Mouse (Mus musculus) CH12.LX (cell line): ENCODE measurements around the gene Pcbp2. TPM values are rescaled to one million over a fixed set of nuclear protein-coding genes. Genes with fewer than 3 reads are reported as not detected.

Experiments
- DNase-seq: peaks from one replicate; pipeline ENCODE4 v3.0.0-alpha.2; 2013; ENCODE audit errors: extremely low read depth
- H3K27ac ChIP-seq: 2 replicates; pipeline ENCODE4 v1.5.1; 2012; ENCODE audit warnings: low read depth, mild to moderate bottlenecking, control low read depth, moderate library complexity; ENCODE audit not compliant: insufficient read depth
- H3K27me3 ChIP-seq: replicated peaks from 2 replicates; pipeline ENCODE3; 2012; ENCODE audit warnings: inconsistent platforms
- H3K36me3 ChIP-seq, 2 experiments: replicated peaks in 1 of 2; 2 replicates each; pipeline versions ENCODE3 to v1.6.1; 2012; ENCODE audit warnings: inconsistent platforms in 1 of 2, low read length in 1 of 2, mild to moderate bottlenecking in 1 of 2, mixed read lengths in 1 of 2, moderate library complexity in 1 of 2; ENCODE audit not compliant: control insufficient read depth in 1 of 2, insufficient read depth in 1 of 2
- H3K4me1 ChIP-seq, 2 experiments: 2 replicates each; pipeline ENCODE4 v1.6.1; 2012; ENCODE audit warnings: inconsistent platforms in 1 of 2, moderate library complexity in 1 of 2; ENCODE audit not compliant: insufficient read depth in 2 of 2, control insufficient read depth in 1 of 2
- H3K4me2 ChIP-seq: 2 replicates; pipeline ENCODE4 v1.6.1; 2012; ENCODE audit warnings: low read depth, mild to moderate bottlenecking, control low read depth; ENCODE audit not compliant: poor library complexity, insufficient read depth, severe bottlenecking
- H3K4me3 ChIP-seq, 3 experiments: fragments of 150-350 bp in 1 of 3; sonication (generic) in 1 of 3; replicated peaks in 1 of 3; 2 replicates each; pipeline versions ENCODE3 to v1.5.1; 2011 to 2012; ENCODE audit warnings: low read depth in 2 of 3, low read length in 2 of 3, mild to moderate bottlenecking in 2 of 3, moderate library complexity in 2 of 3, control low read depth in 1 of 3, improper control_type of control experiment in 1 of 3, inconsistent platforms in 1 of 3, mixed read lengths in 1 of 3; ENCODE audit not compliant: poor library complexity in 1 of 3
- H3K79me2 ChIP-seq: replicated peaks from 2 replicates; pipeline ENCODE4 v1.6.1; 2012; ENCODE audit warnings: mild to moderate bottlenecking, moderate library complexity; ENCODE audit not compliant: control insufficient read depth, poor library complexity, insufficient read depth, severe bottlenecking; ENCODE audit errors: extremely low read depth
- H3K9ac ChIP-seq: 2 replicates; pipeline ENCODE4 v1.6.1; 2012; ENCODE audit warnings: low read depth, mild to moderate bottlenecking, control low read depth, moderate library complexity; ENCODE audit not compliant: insufficient read depth
- H3K9me3 ChIP-seq: replicated peaks from 2 replicates; pipeline ENCODE3; 2012; ENCODE audit warnings: low read length, inconsistent platforms, mixed read lengths
- CTCF ChIP-seq, 2 experiments: IDR thresholded peaks in 1 of 2; conservative IDR thresholded peaks in 1 of 2; 2 replicates each; pipeline ENCODE4 v1.5.1; 2011 to 2012; ENCODE audit warnings: low read depth in 2 of 2, low read length in 2 of 2, improper control_type of control experiment in 1 of 2, inconsistent platforms in 1 of 2, mild to moderate bottlenecking in 1 of 2, moderate library complexity in 1 of 2
- GABPA ChIP-seq: IDR thresholded peaks from 2 replicates; pipeline ENCODE4 v1.6.1; 2012; ENCODE audit warnings: low read depth, low read length, improper control_type of control experiment, inconsistent platforms; ENCODE audit not compliant: insufficient replicate concordance
- KAT2A ChIP-seq: IDR thresholded peaks from 2 replicates; pipeline ENCODE4 v1.6.1; 2012; ENCODE audit warnings: low read length, improper control_type of control experiment, inconsistent platforms; ENCODE audit not compliant: insufficient replicate concordance
- MAFK ChIP-seq: IDR thresholded peaks from 2 replicates; pipeline ENCODE4 v1.6.1; 2011; ENCODE audit warnings: low read length, improper control_type of control experiment; ENCODE audit not compliant: insufficient replicate concordance
- MAX ChIP-seq: IDR thresholded peaks from 2 replicates; pipeline ENCODE4 v1.6.1; 2011; ENCODE audit warnings: low read length, improper control_type of control experiment
- MAZ ChIP-seq: IDR thresholded peaks from 2 replicates; pipeline ENCODE4 v1.6.1; 2012; ENCODE audit warnings: low read depth, mild to moderate bottlenecking, inconsistent platforms, low read length, improper control_type of control experiment, moderate library complexity
- MEF2A ChIP-seq: IDR thresholded peaks from 2 replicates; pipeline ENCODE4 v1.6.1; 2014; ENCODE audit warnings: low read depth, mild to moderate bottlenecking, inconsistent platforms, low read length, improper control_type of control experiment, borderline replicate concordance
- MXI1 ChIP-seq: IDR thresholded peaks from 2 replicates; pipeline ENCODE4 v1.6.1; 2011; ENCODE audit warnings: mild to moderate bottlenecking, low read depth, low read length, improper control_type of control experiment
- POLR2A ChIP-seq: IDR thresholded peaks from 2 replicates; pipeline ENCODE4 v1.6.1; 2011; ENCODE audit warnings: low read depth, mild to moderate bottlenecking, improper control_type of control experiment, low read length
- SIN3A ChIP-seq: IDR thresholded peaks from 2 replicates; pipeline ENCODE4 v1.6.1; 2012; ENCODE audit warnings: low read length, improper control_type of control experiment, inconsistent platforms
- TCF12 ChIP-seq: IDR thresholded peaks from 2 replicates; pipeline ENCODE4 v1.6.1; 2014; ENCODE audit warnings: low read depth, mild to moderate bottlenecking, inconsistent platforms, low read length, improper control_type of control experiment
- UBTF ChIP-seq: IDR thresholded peaks from 2 replicates; pipeline ENCODE4 v1.6.1; 2012; ENCODE audit warnings: low read depth, mild to moderate bottlenecking, inconsistent platforms, low read length, improper control_type of control experiment, moderate library complexity
- ZKSCAN1 ChIP-seq: IDR thresholded peaks from 2 replicates; pipeline ENCODE4 v1.6.1; 2012; ENCODE audit warnings: low read depth, inconsistent platforms, low read length, improper control_type of control experiment, borderline replicate concordance
- ZNF384 ChIP-seq: IDR thresholded peaks from 2 replicates; pipeline ENCODE4 v1.6.1; 2012; ENCODE audit warnings: low read depth, low read length, improper control_type of control experiment, inconsistent platforms
- dilution Hi-C: fragments of 300-500 bp; cut with MboI; formaldehyde crosslinking; loops from 2 replicates; pipeline ENCODE4 v1.14.3; 2020; ENCODE audit warnings: low sequenced_read_pairs; ENCODE audit not compliant: extremely low pct_unique_long_range_greater_than_20kb, extremely low pct_ligation_motif_present
- in situ Hi-C: fragments of 300-500 bp; cut with MboI; formaldehyde crosslinking; loops from 3 replicates; pipeline ENCODE4 v1.14.3; 2019; ENCODE audit warnings: low sequenced_read_pairs, low pct_ligation_motif_present, low pct_unique_long_range_greater_than_20kb, mixed read lengths
- polyA plus RNA-seq: library from polyadenylated mRNA; unstranded; fragments of >175 nt; gene quantifications from 2 replicates; pipeline ENCODE4 v1.2.1, GENCODE M21; 2012; ENCODE audit warnings: low read depth; ENCODE audit not compliant: insufficient read length
- total RNA-seq, 2 experiments: library from RNA; depleted of rRNA; stranded (reverse); fragments of 300-350 nt in 1 of 2; fragments of >200 nt in 1 of 2; gene quantifications; 2 replicates each; pipeline ENCODE4 v1.2.3; 2012 to 2014

Gene Pcbp2
- total and polyA plus RNA-seq, 3 experiments = 281 to 1,545 (median 379) TPM

- H3K4me3 ChIP-seq = no peak overlapping the region
- H3K27ac ChIP-seq = no peak overlapping the region
- dilution Hi-C loops (no loop called here), in situ Hi-C loops (loop anchor here (5.0 kb wide), 1 partner anchor 48 kb away; no protein-coding TSS in a partner anchor)
- H3K27me3 ChIP-seq = peaks cover 3% of the 10 kb centered on the region
- H3K4me1 ChIP-seq = peaks cover 18 to 57% of the 10 kb centered on the region in 2 experiments
- H3K79me2 ChIP-seq = peaks cover 6% of the 10 kb centered on the region
- H3K9me3 ChIP-seq = no peaks in the 10 kb centered on the region
- no peak for DNase-seq
- TF ChIP-seq KAT2A = no peak
- no peak for TF ChIP-seq MAZ
- TF ChIP-seq ZNF384 = no peak
- no peak for TF ChIP-seq ZKSCAN1
- no peak for TF ChIP-seq MEF2A
- no peak for TF ChIP-seq MXI1
- H3K9ac ChIP-seq = no peak overlapping the region
- H3K36me3 ChIP-seq = peaks cover 1 to 7% of the 10 kb centered on the region in 2 experiments
- H3K4me2 ChIP-seq = peak overlapping the region; percentile 71; the same call in 1 of the 2 replicates
Observed at GRCm38 (mm10) chr15:102515791-102516190, 45.5 kb downstream of the Pcbp2 start.

- Histone ChIP-seq H3K27me3 (peaks cover 3% of the 10 kb centered on the region), H3K4me1 (peaks cover 16 to 54% of the 10 kb centered on the region in 2 experiments), H3K79me2 (peaks cover 6% of the 10 kb centered on the region), H3K27ac (no peak overlapping the region), H3K4me2 (peak overlapping the region; percentile 71), H3K9me3 (no peaks in the 10 kb centered on the region), H3K9ac (peak overlapping the region; percentile 58), H3K36me3 (peaks cover 6 to 12% of the 10 kb centered on the region in 2 experiments), H3K4me3 (peak overlapping the region; percentile 61 to 75 (median 64))
- TF ChIP-seq MAX (0 out of 2 replicates have a peak, but pooled peaks have one; percentile 25), GABPA (no peak)
- DNase-seq = no peak
- dilution Hi-C loops = no loop called here
- in situ Hi-C loops = loop anchor here (5.0 kb wide), 1 partner anchor 49 kb away; no protein-coding TSS in a partner anchor
Observed at GRCm38 (mm10) chr15:102516293-102516692, 46.0 kb downstream of the Pcbp2 start.

- in situ Hi-C loops = loop anchor here (5.0 kb wide), 1 partner anchor 50 kb away; no protein-coding TSS in a partner anchor
- Histone ChIP-seq H3K79me2 (peaks cover 6% of the 10 kb centered on the region), H3K4me3 (peak within 1 kb of the TSS; percentile 61 to 75 (median 64)), H3K9me3 (no peaks in the 10 kb centered on the region), H3K4me2 (peak within 1 kb of the TSS; percentile 71), H3K27me3 (peaks cover 3% of the 10 kb centered on the region), H3K36me3 (peaks cover 10 to 18% of the 10 kb centered on the region in 2 experiments), H3K27ac (0 out of 2 replicates have a peak within 1 kb of the TSS, but pooled peaks have one; percentile 11), H3K4me1 (peaks cover 11 to 48% of the 10 kb centered on the region in 2 experiments), H3K9ac (peak within 1 kb of the TSS; percentile 58)
- dilution Hi-C loops = no loop called here
- TF ChIP-seq MXI1 (0 out of 2 replicates have a peak, but pooled peaks have one; percentile 19), MAZ (0 out of 2 replicates have a peak, but pooled peaks have one; percentile 48), MAFK (no peak), SIN3A (no peak; the same call in 1 of the 2 replicates), UBTF (0 out of 2 replicates have a peak, but pooled peaks have one; percentile 73), TCF12 (0 out of 2 replicates have a peak, but pooled peaks have one; percentile 3), POLR2A (peak; percentile 33; the same call in 1 of the 2 replicates), CTCF (conservative IDR thresholded peaks at IDR 0.05 in 1 of 2, IDR thresholded peaks at IDR 0.05 in 1 of 2; ENCODE audit: low read depth in 2 of 2, low read length in 2 of 2) (peak in 1 of 2 experiments; percentile 33; a peak in 2 of 4 replicates)
- DNase-seq = peak; percentile 57
Observed at GRCm38 (mm10) chr15:102516728-102517404, 46.5 kb downstream of the Pcbp2 start, which contains the start of gene Map3k12. Gene Map3k12, minus strand, starts transcription at chr15:102517064.
